Mouse (Mus musculus) neural tube, embryonic 10.5 days (tissue): ENCODE data around the gene Nrxn3.
A peak's percentile ranks its signal among the peaks of the same experiment; 100 is the strongest.

Source experiments
- DNase-seq: peaks from one replicate; pipeline ENCODE4 v3.0.0-alpha.2; 2017; ENCODE audit warnings: low spot score; ENCODE audit errors: extremely low spot score

The Nrxn3 gene

DNA sequence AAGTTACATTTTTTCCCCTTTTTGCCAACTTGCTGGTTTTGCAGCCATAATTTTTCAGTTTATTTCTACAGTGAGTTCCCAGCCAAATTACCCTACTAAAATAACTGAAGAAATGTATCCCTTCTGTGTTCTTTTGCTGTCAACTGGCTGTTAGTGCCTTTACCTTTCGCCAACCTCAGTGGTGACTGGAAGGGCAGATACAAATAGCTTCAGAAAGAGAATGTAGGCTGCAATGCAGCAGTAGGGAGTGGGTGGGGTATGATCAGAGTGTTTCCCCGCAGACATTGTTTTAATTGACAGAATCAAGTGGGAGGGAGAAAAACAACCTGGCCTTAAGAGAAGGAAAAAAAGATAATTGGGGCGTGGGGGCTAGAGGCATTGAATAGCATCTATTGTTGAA lies 1337.1 kb downstream of the Nrxn3 start:
- no peak for DNase-seq

- DNase-seq = no peak
Measured at GRCm38 (mm10) chr12:90061312-90061711, 1338.6 kb downstream of the Nrxn3 start.

GRCm38 (mm10) chr12:90062219-90062618 lies 1339.5 kb downstream of the Nrxn3 start:
- no peak for DNase-seq

GRCm38 (mm10) chr12:90063443-90063842 lies 1340.8 kb downstream of the Nrxn3 start:
- no peak for DNase-seq

- no peak for DNase-seq
Measured at GRCm38 (mm10) chr12:90085862-90086261, 1363.2 kb downstream of the Nrxn3 start.

DNA sequence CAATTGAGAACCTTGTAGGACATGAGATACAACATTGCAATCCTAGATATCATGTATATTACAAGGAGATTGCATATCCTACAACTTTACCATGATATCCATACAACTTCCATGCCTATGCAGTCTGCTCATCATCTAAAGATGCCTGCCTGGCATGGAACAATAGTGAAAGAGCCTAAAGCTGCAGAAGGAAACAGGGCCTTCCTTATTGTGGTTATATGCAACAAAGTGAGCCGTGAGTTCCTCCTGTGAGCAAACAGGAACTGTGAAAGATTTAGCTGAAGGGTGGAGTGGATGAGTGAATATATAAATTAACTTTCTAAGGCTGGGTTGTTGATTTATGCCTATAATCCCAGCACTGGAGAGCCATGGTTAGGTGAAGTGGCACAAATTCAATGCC lies 1373.1 kb downstream of the Nrxn3 start:
- no peak for DNase-seq

- no peak for DNase-seq
Measured at GRCm38 (mm10) chr12:90113351-90113791, 1390.7 kb downstream of the Nrxn3 start.

GRCm38 (mm10) chr12:90131927-90132869 lies 1409.5 kb downstream of the Nrxn3 start:
- peak; percentile 29 for DNase-seq

DNA sequence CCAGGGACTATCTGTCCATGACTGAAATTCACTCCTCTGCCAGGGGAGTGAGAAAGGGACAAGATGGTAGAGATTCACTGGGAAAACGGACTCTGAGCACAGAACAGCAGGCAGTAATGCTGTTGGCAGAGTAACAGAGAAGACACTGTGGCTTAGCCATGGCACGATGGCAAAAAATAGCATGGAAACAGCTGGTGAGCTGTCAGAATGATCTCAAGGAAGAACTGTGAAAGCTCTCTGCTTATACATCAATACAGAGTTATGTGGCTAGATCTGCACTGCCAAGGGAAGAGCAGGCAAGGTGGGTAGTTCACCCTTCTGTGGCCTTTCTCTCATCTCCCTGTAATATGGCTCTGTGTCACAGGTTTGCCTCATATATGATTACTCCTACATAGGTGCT lies 1419.3 kb downstream of the Nrxn3 start:
- DNase-seq = no peak

DNA sequence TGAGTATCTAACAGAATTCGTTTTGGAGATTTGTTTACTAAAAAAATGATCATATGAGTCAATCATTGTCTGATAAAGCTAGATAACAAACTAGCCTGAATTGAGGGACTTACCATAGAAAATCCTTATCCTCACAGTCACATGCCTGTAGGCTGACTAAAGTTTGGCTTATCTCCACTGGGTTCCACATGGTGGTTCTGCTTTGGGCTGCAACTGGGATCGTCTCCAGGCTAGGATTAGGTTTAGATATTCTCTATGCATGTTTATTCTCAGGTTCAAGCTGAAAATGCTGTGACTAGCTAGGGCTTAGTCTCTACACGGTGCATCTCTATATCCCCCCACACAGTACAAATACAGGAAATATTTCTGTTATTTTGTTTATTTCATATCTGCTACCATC lies 1421.6 kb downstream of the Nrxn3 start:
- DNase-seq = no peak

GRCm38 (mm10) chr12:90158131-90158772 lies 1435.6 kb downstream of the Nrxn3 start:
- DNase-seq = no peak

GRCm38 (mm10) chr12:90159911-90160310 lies 1437.2 kb downstream of the Nrxn3 start:
- no peak for DNase-seq

DNA sequence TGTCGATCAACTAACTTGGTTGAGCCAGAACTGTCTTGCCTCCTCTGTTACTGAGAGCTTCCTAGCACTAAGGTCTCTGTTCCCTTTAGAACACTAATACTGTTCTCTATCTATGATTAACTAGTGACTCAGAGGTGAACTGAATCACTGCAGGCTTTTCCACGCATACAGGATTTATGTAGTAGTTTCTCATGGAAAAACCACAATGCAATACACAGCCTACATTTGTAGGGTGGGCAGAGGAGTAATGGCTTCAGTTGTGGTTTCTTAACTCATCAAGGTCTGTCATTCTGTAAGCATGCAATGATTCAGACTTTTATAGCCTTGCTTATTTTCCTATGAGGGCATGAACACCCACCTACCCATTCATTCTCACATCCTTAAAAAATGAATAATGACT lies 1443.4 kb downstream of the Nrxn3 start:
- DNase-seq = no peak

GRCm38 (mm10) chr12:90181566-90181965 lies 1458.9 kb downstream of the Nrxn3 start:
- DNase-seq = no peak

- DNase-seq = no peak
Measured at GRCm38 (mm10) chr12:90183021-90183420, 1460.3 kb downstream of the Nrxn3 start.

DNA sequence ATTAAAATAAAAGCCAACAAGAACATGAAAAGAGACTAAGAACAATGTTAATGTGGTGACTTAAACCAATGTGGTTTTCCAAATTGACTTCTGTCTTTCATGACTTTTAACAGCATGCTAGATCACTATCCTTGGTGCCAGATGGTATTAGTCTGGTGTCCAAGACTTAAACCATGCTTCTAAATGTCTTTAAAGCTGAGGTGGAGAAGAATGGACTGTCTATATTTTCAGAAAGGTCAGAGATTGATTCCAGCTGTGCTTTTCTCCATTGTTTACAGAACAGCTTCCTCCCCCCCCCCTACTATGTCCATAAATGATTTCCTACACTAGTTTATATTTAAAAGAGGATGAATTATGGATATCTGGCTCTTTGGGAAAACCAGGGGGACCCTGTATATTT lies 1473.5 kb downstream of the Nrxn3 start:
- DNase-seq = no peak

DNA sequence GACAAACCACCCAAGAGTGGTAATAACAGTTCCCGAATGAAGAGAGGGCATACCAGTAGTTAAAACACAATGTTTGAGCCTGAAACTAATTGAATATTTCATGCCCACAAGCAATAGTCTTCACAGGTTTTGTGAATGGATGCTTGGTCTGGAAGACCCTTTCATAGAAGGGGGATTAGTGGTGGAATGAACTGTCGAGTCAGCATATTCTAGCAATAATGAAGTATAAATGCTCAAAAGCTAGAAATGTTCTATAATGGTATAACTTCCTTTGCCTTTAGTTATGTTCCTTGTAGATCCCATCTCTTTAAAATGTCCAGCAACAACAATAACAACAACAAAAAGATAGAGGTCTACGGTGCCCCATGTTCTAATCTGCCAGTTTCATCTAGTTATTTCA lies 1475.3 kb downstream of the Nrxn3 start:
- DNase-seq = no peak

DNA sequence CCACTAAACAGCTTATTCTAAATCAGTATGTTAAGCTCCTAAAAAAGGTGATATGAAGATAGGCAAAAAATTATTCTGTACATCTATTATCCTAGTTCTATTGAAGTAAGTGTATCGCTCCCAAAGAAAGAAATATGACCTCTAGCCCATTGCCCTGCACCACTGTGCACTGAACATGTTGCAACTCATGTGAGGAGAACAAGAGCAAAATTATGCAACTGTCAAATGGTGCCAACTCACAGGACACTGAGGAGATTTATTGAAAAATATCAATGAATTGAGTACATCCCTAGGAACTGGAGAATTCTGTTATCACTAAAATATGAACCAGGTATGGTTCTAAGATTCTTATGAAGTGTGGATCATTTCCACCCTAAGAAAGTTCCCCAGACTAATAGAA lies 1479.8 kb downstream of the Nrxn3 start:
- no peak for DNase-seq

DNA sequence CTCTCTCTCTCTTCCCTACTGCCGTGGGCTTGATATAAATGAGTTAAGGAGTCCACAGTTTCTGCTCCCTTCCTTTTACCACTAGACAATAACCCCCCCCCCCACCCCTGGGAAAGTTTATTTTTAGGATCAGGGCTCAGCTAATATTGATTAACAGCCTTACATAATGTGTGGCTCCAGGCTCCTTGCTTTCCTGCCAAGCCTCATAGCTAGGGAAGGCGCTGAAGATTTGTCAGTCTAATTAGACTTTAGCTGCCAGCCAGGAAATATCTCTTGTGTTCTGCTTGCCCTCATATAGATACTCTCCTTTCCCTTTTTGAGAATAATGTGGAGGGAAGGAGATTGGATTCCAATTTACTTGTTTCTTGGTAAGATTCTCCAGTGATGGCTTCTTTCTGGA lies 1488.7 kb downstream of the Nrxn3 start:
- DNase-seq = no peak

GRCm38 (mm10) chr12:90217060-90217459 lies 1494.4 kb downstream of the Nrxn3 start:
- no peak for DNase-seq

DNA sequence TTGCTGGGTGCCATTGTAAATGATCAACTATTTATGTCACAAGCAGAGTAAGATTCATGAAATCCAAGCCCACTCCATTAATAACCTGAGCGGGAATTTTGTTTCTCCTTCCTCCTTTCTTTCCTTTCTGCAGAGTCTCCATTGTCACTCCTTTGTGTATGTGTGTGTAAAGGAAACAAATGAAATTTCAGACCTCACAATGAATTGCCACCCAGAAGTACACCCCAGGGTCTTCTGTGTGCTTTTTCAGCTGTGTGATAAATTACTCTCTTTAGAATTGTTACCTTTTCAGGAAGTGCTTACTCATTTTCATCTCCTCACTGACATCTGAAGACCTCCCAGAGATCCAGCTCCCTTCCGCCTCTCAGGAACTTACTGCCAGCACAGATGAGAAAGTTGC lies 1506.4 kb downstream of the Nrxn3 start:
- DNase-seq = no peak

DNA sequence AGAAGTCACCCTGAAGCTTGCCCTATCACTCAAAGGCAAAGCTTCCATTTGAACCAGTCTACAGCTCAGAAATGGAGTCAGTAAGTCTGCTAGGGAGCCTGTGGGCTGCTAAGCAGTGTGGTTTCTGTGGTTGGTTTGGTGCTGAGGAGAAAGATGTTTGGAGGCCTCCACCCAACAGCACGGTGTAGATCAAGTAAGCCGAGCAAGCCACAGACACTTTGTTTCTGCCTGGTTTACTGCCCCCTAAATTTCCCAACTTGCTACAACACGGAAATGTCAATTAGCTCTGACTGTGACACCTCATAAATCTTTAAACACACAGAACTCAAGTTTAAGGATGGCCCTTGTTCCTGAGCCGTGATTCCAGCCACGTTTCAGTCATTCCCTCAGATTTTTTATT lies 1513.4 kb downstream of the Nrxn3 start:
- no peak for DNase-seq

DNA sequence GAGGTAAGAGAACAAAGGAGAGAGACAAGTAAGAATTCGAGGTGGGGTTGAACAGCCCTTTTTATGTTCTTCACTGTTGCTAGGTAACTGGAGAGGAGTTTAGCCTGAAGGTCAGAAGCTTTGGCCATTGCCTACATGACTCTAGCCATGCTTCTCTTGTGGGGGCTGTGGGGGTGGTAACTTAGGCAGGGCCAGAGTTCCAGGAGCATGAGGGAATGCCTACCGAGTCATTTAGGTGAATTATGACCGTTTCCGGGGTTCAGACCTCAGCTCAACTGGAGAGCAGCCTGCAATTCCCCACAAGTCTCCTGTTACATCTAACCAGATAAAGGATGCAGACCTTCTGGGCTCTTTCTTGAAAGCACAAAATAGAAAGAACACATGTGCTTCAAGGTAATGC lies 1537.6 kb downstream of the Nrxn3 start:
- peak; percentile 15 for DNase-seq
